Mouse (Mus musculus) hindbrain, embryonic 11.5 days (tissue): ENCODE data around the gene Lsr. TPM values are rescaled to one million over a fixed set of nuclear protein-coding genes. Genes with fewer than 3 reads are reported as not detected.
"Not testable (repeated sequence)": the region's sequence is repeated elsewhere in the genome, so short reads cannot be mapped to it uniquely, and the experiment has no call there.

Experiments
- ATAC-seq: fragments of 200-750 bp; cut with Nextera tagmentation; 2 replicates; pipeline ENCODE4 v1.8.0; 2017; ENCODE audit warnings: mild to moderate bottlenecking, moderate TSS enrichment, moderate library complexity; ENCODE audit not compliant: low FRiP score
- DNase-seq: peaks from one replicate; pipeline ENCODE4 v3.0.0-alpha.2; 2015; ENCODE audit warnings: low spot score
- H3K27ac ChIP-seq: fragments of 300-500 bp; sonication (generic); 2 replicates; pipeline ENCODE4 v1.5.1; 2014; ENCODE audit warnings: mild to moderate bottlenecking, low read depth, low read length
- H3K27me3 ChIP-seq: fragments of 300-500 bp; sonication (generic); 2 replicates; pipeline ENCODE4 v1.6.1; 2014; ENCODE audit warnings: mild to moderate bottlenecking, low read length, moderate library complexity, mixed read lengths; ENCODE audit not compliant: control insufficient read depth, insufficient read depth
- H3K36me3 ChIP-seq: fragments of 300-500 bp; sonication (generic); 2 replicates; pipeline ENCODE4 v1.6.1; 2014; ENCODE audit warnings: mild to moderate bottlenecking, low read length, moderate library complexity, mixed read lengths; ENCODE audit not compliant: control insufficient read depth, insufficient read depth
- H3K4me1 ChIP-seq: fragments of 300-500 bp; sonication (generic); replicated peaks from 2 replicates; pipeline ENCODE4 v1.6.1; 2014; ENCODE audit warnings: low read length, mixed read lengths; ENCODE audit not compliant: control insufficient read depth, insufficient read depth
- H3K4me2 ChIP-seq: fragments of 300-500 bp; sonication (generic); replicated peaks from 2 replicates; pipeline ENCODE4 v1.6.1; 2014; ENCODE audit warnings: mild to moderate bottlenecking, low read depth, low read length
- H3K4me3 ChIP-seq: fragments of 300-500 bp; sonication (generic); 2 replicates; pipeline ENCODE4 v1.5.1; 2014; ENCODE audit warnings: low read depth, low read length
- H3K9ac ChIP-seq: fragments of 300-500 bp; sonication (generic); 2 replicates; pipeline ENCODE4 v1.6.1; 2014; ENCODE audit warnings: low read depth, low read length
- H3K9me3 ChIP-seq: fragments of 300-500 bp; sonication (generic); 2 replicates; pipeline ENCODE4 v1.6.1; 2016; ENCODE audit warnings: low read length; ENCODE audit not compliant: control insufficient read depth
- WGBS: fragments of 180-500 bp; shearing (Covaris S2); extraction: QIAGEN DNeasy Blood & Tissue Kit; methylation state at CpG from one replicate; pipeline ENCODE4 v1.1.7; 2014; 5-methylcytosine and 5-hydroxymethylcytosine counted together
- polyA plus RNA-seq: library from polyadenylated mRNA; unstranded; fragments of >200 nt; fragmentation: Nextera tagmentation; extraction: Ambion mirVana; gene quantifications from 2 replicates; pipeline ENCODE4 v1.2.1, GENCODE M21; 2014

Gene Lsr
- polyA plus RNA-seq, 1 experiment from 2014 or later, result 12.8 TPM

GRCm38 (mm10) chr7:30935422-30936099 lies 37.7 kb downstream of the Lsr start:
- WGBS, result 77% methylated on average over 6 of the region's 6 CpGs
- not testable (repeated sequence) for DNase-seq, H3K9me3 ChIP-seq, H3K4me2 ChIP-seq, ATAC-seq, H3K9ac ChIP-seq, H3K27ac ChIP-seq, H3K27me3 ChIP-seq, H3K36me3 ChIP-seq, H3K4me3 ChIP-seq, H3K4me1 ChIP-seq

- not testable (repeated sequence) for H3K4me1 ChIP-seq, DNase-seq, H3K27me3 ChIP-seq, H3K4me2 ChIP-seq, H3K9ac ChIP-seq, H3K27ac ChIP-seq, H3K36me3 ChIP-seq, H3K4me3 ChIP-seq, ATAC-seq, H3K9me3 ChIP-seq
- WGBS, result 71% methylated on average over 2 of the region's 2 CpGs
Measured at GRCm38 (mm10) chr7:30924581-30924980, 48.7 kb downstream of the Lsr start, which contains the start of gene Hamp2. Gene Hamp2, minus strand, starts transcription at chr7:30924681.

- DNase-seq (no peak), ATAC-seq (no peak)
- H3K9ac ChIP-seq, result no peak overlapping the region
- H3K4me1 ChIP-seq, result no peaks in the 10 kb centered on the region
- H3K9me3 ChIP-seq, result no peaks in the 10 kb centered on the region
- WGBS, result 74% methylated on average over 3 of the region's 3 CpGs
- H3K36me3 ChIP-seq, result no peaks in the 10 kb centered on the region
- H3K27ac ChIP-seq, result no peak overlapping the region
- H3K4me3 ChIP-seq, result no peak overlapping the region
- no peak overlapping the region for H3K4me2 ChIP-seq
- H3K27me3 ChIP-seq, result no peaks in the 10 kb centered on the region
Measured at GRCm38 (mm10) chr7:30924071-30924470, 49.2 kb downstream of the Lsr start.

- DNase-seq, H3K9ac ChIP-seq, H3K27ac ChIP-seq, ATAC-seq, H3K4me1 ChIP-seq, H3K4me3 ChIP-seq, H3K27me3 ChIP-seq, H3K4me2 ChIP-seq, H3K36me3 ChIP-seq, H3K9me3 ChIP-seq: not testable (repeated sequence)
- 40% methylated on average over 3 of the region's 3 CpGs for WGBS
Measured at GRCm38 (mm10) chr7:30922490-30922889, 50.8 kb downstream of the Lsr start.

GRCm38 (mm10) chr7:30920217-30920616 lies 53.0 kb downstream of the Lsr start:
- Histone ChIP-seq H3K4me1 (no peaks in the 10 kb centered on the region), H3K4me3 (no peak overlapping the region), H3K27me3 (no peaks in the 10 kb centered on the region), H3K9me3 (no peaks in the 10 kb centered on the region), H3K4me2 (no peak overlapping the region), H3K9ac (no peak overlapping the region), H3K36me3 (no peaks in the 10 kb centered on the region), H3K27ac (no peak overlapping the region)
- 81% methylated on average over 3 of the region's 3 CpGs for WGBS
- ATAC-seq (no peak), DNase-seq (no peak)

GRCm38 (mm10) chr7:30917219-30917618 lies 56.0 kb downstream of the Lsr start:
- DNase-seq (no peak), ATAC-seq (no peak)
- Histone ChIP-seq H3K9ac (no peak overlapping the region), H3K36me3 (no peaks in the 10 kb centered on the region), H3K9me3 (no peaks in the 10 kb centered on the region), H3K27me3 (no peaks in the 10 kb centered on the region), H3K27ac (no peak overlapping the region), H3K4me2 (no peak overlapping the region), H3K4me3 (no peak overlapping the region), H3K4me1 (no peaks in the 10 kb centered on the region)
- 62% methylated on average over 4 of the region's 4 CpGs for whole genome bisulfite sequencing

- DNase-seq (no peak), ATAC-seq (no peak)
- Histone ChIP-seq H3K4me1 (no peaks in the 10 kb centered on the region), H3K9ac (no peak overlapping the region), H3K9me3 (no peaks in the 10 kb centered on the region), H3K36me3 (no peaks in the 10 kb centered on the region), H3K27me3 (no peaks in the 10 kb centered on the region), H3K4me2 (no peak overlapping the region), H3K4me3 (no peak overlapping the region), H3K27ac (no peak overlapping the region)
- 33% methylated on average over 6 of the region's 6 CpGs for WGBS
Measured at GRCm38 (mm10) chr7:30916713-30917112, 56.6 kb downstream of the Lsr start.

- Histone ChIP-seq H3K27ac (no peak within 1 kb of the TSS), H3K9ac (no peak within 1 kb of the TSS), H3K36me3 (no peaks in the 10 kb centered on the region), H3K4me2 (no peak within 1 kb of the TSS), H3K4me3 (no peak within 1 kb of the TSS), H3K4me1 (no peaks in the 10 kb centered on the region), H3K9me3 (no peaks in the 10 kb centered on the region), H3K27me3 (no peaks in the 10 kb centered on the region)
- no peak for ATAC-seq
- WGBS, result 78% methylated on average over 8 of the region's 8 CpGs
- DNase-seq, result no peak
Measured at GRCm38 (mm10) chr7:30914732-30915131, 58.5 kb downstream of the Lsr start, which contains the start of gene Mag. Gene Mag, minus strand, starts transcription at chr7:30914873.

GRCm38 (mm10) chr7:30909773-30910172 lies 63.5 kb downstream of the Lsr start:
- Histone ChIP-seq H3K4me1 (no peaks in the 10 kb centered on the region; the same call in 1 of the 2 replicates), H3K4me2 (no peak overlapping the region), H3K9ac (no peak overlapping the region), H3K27me3 (no peaks in the 10 kb centered on the region; the same call in 1 of the 2 replicates), H3K4me3 (no peak overlapping the region), H3K9me3 (no peaks in the 10 kb centered on the region), H3K27ac (no peak overlapping the region), H3K36me3 (no peaks in the 10 kb centered on the region)
- 83% methylated on average over 6 of the region's 6 CpGs for whole genome bisulfite sequencing
- DNase-seq, result no peak
- ATAC-seq, result no peak
